Mouse (Mus musculus): ENCODE results near the gene Pcx. TPM values are rescaled to one million over a fixed set of nuclear protein-coding genes. Genes with fewer than 3 reads are reported as not detected.

Pcx gene
- polyA plus RNA-seq, 1 experiment from 2014 or later: 38.6 TPM

- ATAC-seq: peak; percentile 95
- TF ChIP-seq CTCF (IDR thresholded peaks at IDR 0.05) (peak; percentile 36), EP300 (IDR thresholded peaks at IDR 0.05) (no peak)
Observed at GRCm38 (mm10) chr19:4615151-4616093, 105.2 kb downstream of the Pcx start, which contains the start of gene Lrfn4. Gene Lrfn4, minus strand, starts transcription at chr19:4615667.

GRCm38 (mm10) chr19:4616546-4616945 is 106.3 kb downstream of the Pcx start:
- no peaks in the 10 kb centered on the region for H3K27me3 ChIP-seq (replicated peaks; ENCODE audit: insufficient read depth, low read length)
- H3K36me3 ChIP-seq (ENCODE audit: insufficient read depth, low read length): 0 out of 2 replicates have a peak, but pooled peaks cover 2% of the 10 kb centered on the region
- WGBS: 15% methylated on average over 4 of the region's 4 CpGs
- DNase-seq (ENCODE audit: low spot score) (no peak), ATAC-seq (no peak)
- H3K9me3 ChIP-seq (ENCODE audit: low read length): no peaks in the 10 kb centered on the region
- H3K9ac ChIP-seq (replicated peaks; ENCODE audit: low read depth): no peak overlapping the region
- H3K4me3 ChIP-seq (ENCODE audit: low read depth, low read length): no peak overlapping the region
- H3K27ac ChIP-seq (ENCODE audit: low read length): 0 out of 2 replicates have a peak overlapping the region, but pooled peaks have one; percentile 52
- H3K4me1 ChIP-seq (ENCODE audit: insufficient read depth, low read depth, low read length): peaks cover 6% of the 10 kb centered on the region
- TF ChIP-seq EP300 (IDR thresholded peaks at IDR 0.05) (no peak), CTCF (IDR thresholded peaks at IDR 0.05) (no peak)
- H3K4me2 ChIP-seq (replicated peaks; ENCODE audit: low read depth, low read length): no peak overlapping the region

More at GRCm38 (mm10) chr19:4615151-4616093, 105.2 kb downstream of the Pcx start, which contains the start of gene Lrfn4:
- H3K9me3 ChIP-seq (ENCODE audit: low read length): no peaks in the 10 kb centered on the region
- H3K4me2 ChIP-seq (replicated peaks; ENCODE audit: low read depth, low read length): peak within 1 kb of the TSS; percentile 98
- H3K27me3 ChIP-seq (replicated peaks; ENCODE audit: insufficient read depth, low read length): no peaks in the 10 kb centered on the region
- peaks cover 6% of the 10 kb centered on the region for H3K4me1 ChIP-seq (ENCODE audit: insufficient read depth, low read depth, low read length)
- WGBS: under 1% methylated on average over 57 of the region's 87 CpGs
- no peaks in the 10 kb centered on the region for H3K36me3 ChIP-seq (ENCODE audit: insufficient read depth, low read length)
- DNase-seq (ENCODE audit: low spot score): peak; percentile 95
- peak within 1 kb of the TSS; percentile 71 for H3K4me3 ChIP-seq (ENCODE audit: low read depth, low read length)
- H3K9ac ChIP-seq (replicated peaks; ENCODE audit: low read depth): peak within 1 kb of the TSS; percentile 72
- peak within 1 kb of the TSS; percentile 82 for H3K27ac ChIP-seq (ENCODE audit: low read length)

- no peak overlapping the region for H3K9ac ChIP-seq (replicated peaks; ENCODE audit: low read depth)
- ATAC-seq (no peak), DNase-seq (ENCODE audit: low spot score) (peak; percentile 73)
- no peak overlapping the region for H3K4me2 ChIP-seq (replicated peaks; ENCODE audit: low read depth, low read length)
- H3K27me3 ChIP-seq (replicated peaks; ENCODE audit: insufficient read depth, low read length): no peaks in the 10 kb centered on the region
- no peak for TF ChIP-seq EP300 (IDR thresholded peaks at IDR 0.05)
- TF ChIP-seq CTCF (IDR thresholded peaks at IDR 0.05): peak; percentile 64
- no peaks in the 10 kb centered on the region for H3K9me3 ChIP-seq (ENCODE audit: low read length)
- H3K4me3 ChIP-seq (ENCODE audit: low read depth, low read length): no peak overlapping the region
- 0 out of 2 replicates have a peak, but pooled peaks cover 2% of the 10 kb centered on the region for H3K36me3 ChIP-seq (ENCODE audit: insufficient read depth, low read length)
- H3K27ac ChIP-seq (ENCODE audit: low read length): no peak overlapping the region
- H3K4me1 ChIP-seq (ENCODE audit: insufficient read depth, low read depth, low read length): peaks cover 6% of the 10 kb centered on the region
- 31% methylated on average over 18 of the region's 18 CpGs for WGBS
Observed at GRCm38 (mm10) chr19:4618183-4618582, 107.9 kb downstream of the Pcx start.

GRCm38 (mm10) chr19:4619461-4619860 is 109.2 kb downstream of the Pcx start:
- Histone ChIP-seq H3K4me1 (ENCODE audit: insufficient read depth, low read depth, low read length) (peaks cover 6% of the 10 kb centered on the region), H3K4me3 (ENCODE audit: low read depth, low read length) (no peak overlapping the region), H3K4me2 (replicated peaks; ENCODE audit: low read depth, low read length) (no peak overlapping the region), H3K9ac (replicated peaks; ENCODE audit: low read depth) (no peak overlapping the region), H3K27me3 (replicated peaks; ENCODE audit: insufficient read depth, low read length) (no peaks in the 10 kb centered on the region), H3K9me3 (ENCODE audit: low read length) (no peaks in the 10 kb centered on the region), H3K36me3 (ENCODE audit: insufficient read depth, low read length) (0 out of 2 replicates have a peak, but pooled peaks cover 2% of the 10 kb centered on the region), H3K27ac (ENCODE audit: low read length) (no peak overlapping the region)
- 80% methylated on average over 10 of the region's 10 CpGs for WGBS
- DNase-seq (ENCODE audit: low spot score): no peak
- no peak for ATAC-seq
- TF ChIP-seq CTCF (IDR thresholded peaks at IDR 0.05): no peak
- no peak for TF ChIP-seq EP300 (IDR thresholded peaks at IDR 0.05)

GRCm38 (mm10) chr19:4620721-4621120 is 110.4 kb downstream of the Pcx start:
- no peak overlapping the region for H3K27ac ChIP-seq (ENCODE audit: low read length)
- no peak overlapping the region for H3K4me3 ChIP-seq (ENCODE audit: low read depth, low read length)
- H3K9me3 ChIP-seq (ENCODE audit: low read length): no peaks in the 10 kb centered on the region
- H3K4me1 ChIP-seq (ENCODE audit: insufficient read depth, low read depth, low read length): peaks cover 10% of the 10 kb centered on the region
- no peak overlapping the region for H3K4me2 ChIP-seq (replicated peaks; ENCODE audit: low read depth, low read length)
- ATAC-seq: no peak
- H3K27me3 ChIP-seq (replicated peaks; ENCODE audit: insufficient read depth, low read length): no peaks in the 10 kb centered on the region
- no peak for DNase-seq (ENCODE audit: low spot score)
- no peak overlapping the region for H3K9ac ChIP-seq (replicated peaks; ENCODE audit: low read depth)
- WGBS: 91% methylated on average over 7 of the region's 7 CpGs
- 0 out of 2 replicates have a peak, but pooled peaks cover 2% of the 10 kb centered on the region for H3K36me3 ChIP-seq (ENCODE audit: insufficient read depth, low read length)
- no peak for TF ChIP-seq CTCF (IDR thresholded peaks at IDR 0.05)

GRCm38 (mm10) chr19:4622780-4623179 is 112.5 kb downstream of the Pcx start:
- DNase-seq (ENCODE audit: low spot score) (no peak), ATAC-seq (no peak)
- Histone ChIP-seq H3K27me3 (replicated peaks; ENCODE audit: insufficient read depth, low read length) (no peaks in the 10 kb centered on the region), H3K4me1 (ENCODE audit: insufficient read depth, low read depth, low read length) (peaks cover 10% of the 10 kb centered on the region; the same call in 1 of the 2 replicates), H3K9ac (replicated peaks; ENCODE audit: low read depth) (no peak overlapping the region), H3K4me3 (ENCODE audit: low read depth, low read length) (no peak overlapping the region), H3K27ac (ENCODE audit: low read length) (no peak overlapping the region), H3K36me3 (ENCODE audit: insufficient read depth, low read length) (0 out of 2 replicates have a peak, but pooled peaks cover 2% of the 10 kb centered on the region), H3K9me3 (ENCODE audit: low read length) (no peaks in the 10 kb centered on the region), H3K4me2 (replicated peaks; ENCODE audit: low read depth, low read length) (no peak overlapping the region)
- TF ChIP-seq CTCF (IDR thresholded peaks at IDR 0.05): no peak
- no peak for TF ChIP-seq EP300 (IDR thresholded peaks at IDR 0.05)
- 85% methylated on average over 5 of the region's 5 CpGs for WGBS
